In the genomic region with DNA sequence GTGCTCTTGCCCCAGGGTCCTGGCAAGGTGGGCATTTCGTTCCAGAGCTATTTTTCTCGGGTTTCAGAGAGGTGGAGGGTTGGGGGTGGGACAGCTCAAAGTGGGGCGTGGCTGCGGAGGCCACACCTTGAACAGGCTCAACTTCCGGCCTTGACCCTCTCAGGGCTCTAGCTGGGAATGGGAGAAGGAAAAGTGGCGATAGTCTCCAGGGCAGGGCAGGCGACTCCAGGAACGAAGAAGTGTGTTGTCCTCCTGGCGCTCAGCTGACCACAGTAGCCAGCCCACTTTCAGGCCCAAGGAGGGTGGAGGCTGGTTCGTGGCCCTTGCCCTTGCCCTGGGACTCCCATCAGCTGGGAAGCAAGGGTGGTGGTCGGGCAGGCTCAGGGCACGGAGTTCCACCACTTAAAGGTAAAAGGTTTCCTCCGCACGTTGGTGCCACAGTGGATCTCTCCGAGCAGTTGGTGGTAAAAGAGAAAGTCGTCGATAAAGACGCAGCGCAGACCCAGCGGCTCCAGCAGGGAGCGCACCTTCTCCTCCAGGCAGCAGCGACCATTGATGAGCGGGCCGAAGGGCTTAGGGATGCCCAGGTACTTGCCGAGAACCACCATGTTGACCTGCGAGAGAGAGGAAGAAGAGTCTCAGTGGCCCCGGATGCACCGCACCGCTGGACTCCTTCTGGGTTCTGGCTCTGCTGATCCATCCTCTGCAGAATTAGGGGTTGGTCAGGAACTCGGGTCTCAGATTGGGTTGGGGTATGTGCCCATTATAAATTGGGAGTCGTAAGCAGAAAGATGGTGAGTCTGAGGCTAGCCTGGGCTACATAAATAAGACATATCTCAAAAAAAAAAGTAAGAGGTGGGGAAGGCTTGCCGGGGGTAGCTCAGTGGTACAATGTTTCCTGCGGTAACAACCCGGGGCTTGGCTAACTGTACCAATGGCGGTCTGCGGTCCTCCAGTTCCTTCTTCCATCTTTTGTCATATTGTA, we compare ENCODE assay signal across 8 mouse cellular contexts. TPM values are rescaled to one million over a fixed set of nuclear protein-coding genes. Genes with fewer than 3 reads are reported as not detected.
DNase-seq lines count a peak whose midpoint lies in the region; ATAC-seq lines count a peak whose summit lies in the region.

No protein-coding gene starts in this region.

- H3K9me3 ChIP-seq in forebrain, embryonic 15.5 days = no peaks in the 10 kb centered on the region
- H3K9me3 ChIP-seq in liver, embryonic 13.5 days (replicated peaks) = no peaks in the 10 kb centered on the region

- H3K4me1 ChIP-seq in forebrain, embryonic 15.5 days = peaks cover 15% of the 10 kb centered on the region
- peaks cover 76% of the 10 kb centered on the region for H3K4me1 ChIP-seq in liver, embryonic 13.5 days (replicated peaks)

- no peak for ATAC-seq in forebrain, embryonic 15.5 days (replicated peaks)
- peak; percentile 43; the same call in 1 of the 2 replicates for ATAC-seq in liver, embryonic 13.5 days (ENCODE audit: low read depth)

- no peaks in the 10 kb centered on the region for H3K36me3 ChIP-seq in forebrain, embryonic 15.5 days
- no peaks in the 10 kb centered on the region for H3K36me3 ChIP-seq in liver, embryonic 13.5 days

- WGBS in forebrain, embryonic 15.5 days = 26% methylated on average over 36 of the region's 36 CpGs
- 19% methylated on average over 36 of the region's 36 CpGs for WGBS in liver, embryonic 13.5 days (ENCODE audit: insufficient replicate concordance)

- H3K27me3 ChIP-seq in forebrain, embryonic 15.5 days = 0 out of 2 replicates have a peak, but pooled peaks cover 7% of the 10 kb centered on the region
- peaks cover 15% of the 10 kb centered on the region; the same call in 1 of the 2 replicates for H3K27me3 ChIP-seq in liver, embryonic 13.5 days

- no peak overlapping the region for H3K9ac ChIP-seq in forebrain, embryonic 15.5 days (replicated peaks)
- peak overlapping the region; percentile 67 for H3K9ac ChIP-seq in liver, embryonic 13.5 days

- H3K4me3 ChIP-seq in forebrain, embryonic 15.5 days = peak overlapping the region; percentile 22
- peak overlapping the region; percentile 65 for H3K4me3 ChIP-seq in liver, embryonic 13.5 days (replicated peaks)

- H3K4me2 ChIP-seq in forebrain, embryonic 15.5 days (replicated peaks) = peak overlapping the region; percentile 36
- peak overlapping the region; percentile 79 for H3K4me2 ChIP-seq in liver, embryonic 13.5 days

- H3K27ac ChIP-seq in forebrain, embryonic 15.5 days (replicated peaks) = no peak overlapping the region
- H3K27ac ChIP-seq in liver, embryonic 13.5 days = no peak overlapping the region

- DNase-seq in CD8-positive naive resting alpha-beta T cell, adult 2 months (ENCODE audit: low read depth in 2 of 2, low spot score in 2 of 2) = peak; percentile 28 to 43
- peak; percentile 66 for DNase-seq in ZHBTc4 (ENCODE audit: low read depth, low spot score)
- peak; percentile 75 for DNase-seq in induced T-regulatory cell, adult 2 months (ENCODE audit: low read depth)
- DNase-seq in liver, embryonic 13.5 days = peak; percentile 22
- peak; percentile 68 for DNase-seq in naive thymus-derived CD4-positive, alpha-beta T cell, adult 2 months (ENCODE audit: low read depth)
- DNase-seq in thymus, postnatal 14 days = peak; percentile 58
- DNase-seq in adipocyte (ENCODE audit: low spot score) = no peak

RNA-seq across cellular contexts. Expression of gene Padi3, which starts 4.1 kb away (rescaled TPM):
- polyA plus RNA-seq in forebrain, embryonic 15.5 days (2015; fragmentation: Nextera tagmentation; extraction: Ambion mirVana) = not detected in 2 replicates
- 0.21 and 0.23 TPM in 2 replicates for polyA plus RNA-seq in liver, embryonic 13.5 days (2015; fragmentation: Nextera tagmentation; extraction: Ambion mirVana)

RNA-seq across cellular contexts. Expression of gene Padi1, which starts 31.0 kb away (rescaled TPM):
- polyA plus RNA-seq in forebrain, embryonic 15.5 days (2015; fragmentation: Nextera tagmentation; extraction: Ambion mirVana) = not detected in 2 replicates
- 0.03 and 0.06 TPM in 2 replicates for polyA plus RNA-seq in liver, embryonic 13.5 days (2015; fragmentation: Nextera tagmentation; extraction: Ambion mirVana)

RNA-seq across cellular contexts. Expression of gene Padi4, which starts 40.5 kb away (rescaled TPM):
- polyA plus RNA-seq in forebrain, embryonic 15.5 days (2015; fragmentation: Nextera tagmentation; extraction: Ambion mirVana) = 0.06 TPM in 1 of 2 replicates, not detected in the other
- polyA plus RNA-seq in liver, embryonic 13.5 days (2015; fragmentation: Nextera tagmentation; extraction: Ambion mirVana) = 0.36 and 0.37 TPM in 2 replicates
